Mouse (Mus musculus) embryonic facial prominence, embryonic 11.5 days (tissue): ENCODE measurements around the gene Ankrd39. TPM values are rescaled to one million over a fixed set of nuclear protein-coding genes. Genes with fewer than 3 reads are reported as not detected.

Source experiments
- ATAC-seq: fragments of 200-750 bp; cut with Nextera tagmentation; replicated peaks from 2 replicates; pipeline ENCODE4 v1.8.0; 2017; ENCODE audit warnings: low read depth; ENCODE audit not compliant: insufficient number of reproducible peaks, low FRiP score, low TSS enrichment
- DNase-seq: peaks from one replicate; pipeline ENCODE4 v3.0.0-alpha.2; 2015; ENCODE audit warnings: low spot score
- H3K27ac ChIP-seq: fragments of 300-500 bp; sonication (generic); replicated peaks from 2 replicates; pipeline ENCODE4 v1.5.1; 2014; ENCODE audit warnings: mild to moderate bottlenecking, low read depth, low read length, control low read depth
- H3K27me3 ChIP-seq: fragments of 300-500 bp; sonication (generic); 2 replicates; pipeline ENCODE4 v1.6.1; 2014; ENCODE audit warnings: mild to moderate bottlenecking, low read length, moderate library complexity, mixed read lengths; ENCODE audit not compliant: control insufficient read depth, insufficient read depth
- H3K36me3 ChIP-seq: fragments of 300-500 bp; sonication (generic); replicated peaks from 2 replicates; pipeline ENCODE4 v1.6.1; 2014; ENCODE audit warnings: low read depth, mild to moderate bottlenecking, low read length, moderate library complexity, mixed read lengths; ENCODE audit not compliant: control insufficient read depth, insufficient read depth
- H3K4me1 ChIP-seq: fragments of 300-500 bp; sonication (generic); 2 replicates; pipeline ENCODE4 v1.6.1; 2014; ENCODE audit warnings: low read length, mixed read lengths; ENCODE audit not compliant: control insufficient read depth, insufficient read depth
- H3K4me2 ChIP-seq: fragments of 300-500 bp; sonication (generic); 2 replicates; pipeline ENCODE4 v1.6.1; 2014; ENCODE audit warnings: low read depth, mild to moderate bottlenecking, control low read depth, low read length, moderate library complexity
- H3K4me3 ChIP-seq: fragments of 300-500 bp; sonication (generic); 2 replicates; pipeline ENCODE4 v1.5.1; 2014; ENCODE audit warnings: low read depth, low read length, control low read depth
- H3K9ac ChIP-seq: fragments of 300-500 bp; sonication (generic); replicated peaks from 2 replicates; pipeline ENCODE4 v1.6.1; 2014; ENCODE audit warnings: mild to moderate bottlenecking, control low read depth, low read length
- H3K9me3 ChIP-seq: fragments of 300-500 bp; sonication (generic); replicated peaks from 2 replicates; pipeline ENCODE4 v1.6.1; 2016; ENCODE audit warnings: mild to moderate bottlenecking, low read length, inconsistent platforms, mixed read lengths; ENCODE audit not compliant: control insufficient read depth
- WGBS: fragments of 180-500 bp; shearing (Covaris S2); extraction: QIAGEN DNeasy Blood & Tissue Kit; methylation state at CpG from one replicate; pipeline ENCODE4 v1.1.7; 2014; 5-methylcytosine and 5-hydroxymethylcytosine counted together
- polyA plus RNA-seq: library from polyadenylated mRNA; unstranded; fragments of >200 nt; fragmentation: Nextera tagmentation; extraction: Ambion mirVana; gene quantifications from 2 replicates; pipeline ENCODE4 v1.2.1, GENCODE M21; 2014

Gene Ankrd39
- polyA plus RNA-seq, 1 experiment from 2014 or later: 11.9 TPM

GRCm38 (mm10) chr1:36588476-36589450 is 41.5 kb upstream of the Ankrd39 start:
- H3K4me2 ChIP-seq: no peak overlapping the region
- 44% methylated on average over 13 of the region's 13 CpGs for whole genome bisulfite sequencing

GRCm38 (mm10) chr1:36587860-36588259 is 40.6 kb upstream of the Ankrd39 start:
- H3K27me3 ChIP-seq: no peaks in the 10 kb centered on the region
- ATAC-seq: no peak
- H3K36me3 ChIP-seq: no peaks in the 10 kb centered on the region
- no peaks in the 10 kb centered on the region for H3K9me3 ChIP-seq
- H3K4me2 ChIP-seq: no peak overlapping the region
- DNase-seq: no peak
- WGBS: 90% methylated on average over 6 of the region's 6 CpGs
- no peak overlapping the region for H3K9ac ChIP-seq
- no peak overlapping the region for H3K4me3 ChIP-seq
- peak overlapping the region; percentile 30; the same call in 1 of the 2 replicates for H3K27ac ChIP-seq
- H3K4me1 ChIP-seq: peaks cover 5% of the 10 kb centered on the region; the same call in 1 of the 2 replicates

More at GRCm38 (mm10) chr1:36588476-36589450, 41.5 kb upstream of the Ankrd39 start:
- H3K27me3 ChIP-seq: no peaks in the 10 kb centered on the region
- ATAC-seq (peak; percentile 84), DNase-seq (peak; percentile 83)
- no peaks in the 10 kb centered on the region for H3K9me3 ChIP-seq
- peak overlapping the region; percentile 34 for H3K9ac ChIP-seq
- no peak overlapping the region for H3K4me3 ChIP-seq
- peak overlapping the region; percentile 30 for H3K27ac ChIP-seq
- H3K4me1 ChIP-seq: peaks cover 5% of the 10 kb centered on the region; the same call in 1 of the 2 replicates
- no peaks in the 10 kb centered on the region for H3K36me3 ChIP-seq

- DNase-seq: peak; percentile 52
- peaks cover 6% of the 10 kb centered on the region for H3K4me1 ChIP-seq
Observed at GRCm38 (mm10) chr1:36586288-36586687, 39.0 kb upstream of the Ankrd39 start.

GRCm38 (mm10) chr1:36583408-36584116 is 36.3 kb upstream of the Ankrd39 start:
- whole genome bisulfite sequencing: 68% methylated on average over 8 of the region's 8 CpGs
- no peaks in the 10 kb centered on the region for H3K9me3 ChIP-seq

More at GRCm38 (mm10) chr1:36586288-36586687, 39.0 kb upstream of the Ankrd39 start:
- Histone ChIP-seq H3K4me3 (no peak overlapping the region), H3K27me3 (no peaks in the 10 kb centered on the region), H3K36me3 (no peaks in the 10 kb centered on the region), H3K9me3 (no peaks in the 10 kb centered on the region), H3K9ac (no peak overlapping the region), H3K4me2 (no peak overlapping the region), H3K27ac (no peak overlapping the region)
- ATAC-seq: no peak
- WGBS: 21% methylated on average over 4 of the region's 4 CpGs

GRCm38 (mm10) chr1:36582211-36582610 is 35.0 kb upstream of the Ankrd39 start:
- DNase-seq (no peak), ATAC-seq (no peak)
- no peaks in the 10 kb centered on the region for H3K9me3 ChIP-seq
- no peaks in the 10 kb centered on the region for H3K36me3 ChIP-seq
- H3K27ac ChIP-seq: no peak overlapping the region
- H3K27me3 ChIP-seq: no peaks in the 10 kb centered on the region
- H3K4me1 ChIP-seq: peaks cover 14% of the 10 kb centered on the region
- H3K4me2 ChIP-seq: no peak overlapping the region
- no peak overlapping the region for H3K9ac ChIP-seq
- WGBS: 72% methylated on average over 8 of the region's 8 CpGs
- H3K4me3 ChIP-seq: no peak overlapping the region

More at GRCm38 (mm10) chr1:36583408-36584116, 36.3 kb upstream of the Ankrd39 start:
- Histone ChIP-seq H3K27ac (no peak overlapping the region), H3K27me3 (no peaks in the 10 kb centered on the region), H3K4me2 (no peak overlapping the region), H3K9ac (no peak overlapping the region), H3K4me3 (no peak overlapping the region), H3K4me1 (peaks cover 14% of the 10 kb centered on the region), H3K36me3 (no peaks in the 10 kb centered on the region)
- DNase-seq (no peak), ATAC-seq (no peak)

GRCm38 (mm10) chr1:36581260-36581659 is 34.0 kb upstream of the Ankrd39 start:
- 70% methylated on average over 5 of the region's 5 CpGs for WGBS
- Histone ChIP-seq H3K4me3 (no peak overlapping the region), H3K4me1 (peaks cover 14% of the 10 kb centered on the region)

GRCm38 (mm10) chr1:36580384-36581207 is 33.4 kb upstream of the Ankrd39 start:
- H3K4me2 ChIP-seq: peak overlapping the region; percentile 38
- WGBS: 1% methylated on average over 17 of the region's 17 CpGs
- ATAC-seq (peak; percentile 93), DNase-seq (peak; percentile 87)
- no peaks in the 10 kb centered on the region for H3K27me3 ChIP-seq
- peaks cover 14% of the 10 kb centered on the region for H3K4me1 ChIP-seq
- H3K36me3 ChIP-seq: no peaks in the 10 kb centered on the region
- no peak overlapping the region; the same call in 1 of the 2 replicates for H3K4me3 ChIP-seq
- no peaks in the 10 kb centered on the region for H3K9me3 ChIP-seq
- H3K27ac ChIP-seq: peak overlapping the region; percentile 81
- peak overlapping the region; percentile 37 for H3K9ac ChIP-seq

More at GRCm38 (mm10) chr1:36581260-36581659, 34.0 kb upstream of the Ankrd39 start:
- Histone ChIP-seq H3K9me3 (no peaks in the 10 kb centered on the region), H3K9ac (peak overlapping the region; percentile 37), H3K27ac (peak overlapping the region; percentile 81; the same call in 1 of the 2 replicates), H3K4me2 (no peak overlapping the region), H3K36me3 (no peaks in the 10 kb centered on the region), H3K27me3 (no peaks in the 10 kb centered on the region)
- DNase-seq (no peak), ATAC-seq (no peak)
